8 mouse cellular contexts compared by ENCODE assay signal in genomic region chr13:34653391-34653790, GRCm38 (mm10). TPM values are rescaled to one million over a fixed set of nuclear protein-coding genes. Genes with fewer than 3 reads are reported as not detected.
DNase-seq lines count a peak whose midpoint lies in the region; ATAC-seq lines count a peak whose summit lies in the region.

Gene Pxdc1, minus strand, starts transcription at chr13:34653486.

- no peak for ATAC-seq in forebrain, embryonic 15.5 days (replicated peaks)
- no peak for ATAC-seq in hindbrain, embryonic 13.5 days (ENCODE audit: low FRiP score)
- ATAC-seq in limb, embryonic 12.5 days (ENCODE audit: insufficient number of reproducible peaks, insufficient read depth, low FRiP score, low TSS enrichment, low read depth) = no peak
- ATAC-seq in midbrain, embryonic 15.5 days (replicated peaks) = no peak
- no peak for ATAC-seq in CD4-positive, CD25-positive, alpha-beta regulatory T cell, adult 4 months

- H3K9me3 ChIP-seq in forebrain, embryonic 15.5 days = no peaks in the 10 kb centered on the region
- H3K9me3 ChIP-seq in hindbrain, embryonic 13.5 days = no peaks in the 10 kb centered on the region
- H3K9me3 ChIP-seq in limb, embryonic 12.5 days = no peaks in the 10 kb centered on the region
- H3K9me3 ChIP-seq in midbrain, embryonic 15.5 days = no peaks in the 10 kb centered on the region

- WGBS in forebrain, embryonic 15.5 days = 3% methylated on average over 9 of the region's 9 CpGs
- 6% methylated on average over 9 of the region's 9 CpGs for WGBS in hindbrain, embryonic 13.5 days
- 2% methylated on average over 9 of the region's 9 CpGs for WGBS in limb, embryonic 12.5 days
- WGBS in midbrain, embryonic 15.5 days = 3% methylated on average over 9 of the region's 9 CpGs

- peak within 1 kb of the TSS; percentile 48 for H3K4me3 ChIP-seq in forebrain, embryonic 15.5 days
- H3K4me3 ChIP-seq in hindbrain, embryonic 13.5 days = peak within 1 kb of the TSS; percentile 52
- peak within 1 kb of the TSS; percentile 62 for H3K4me3 ChIP-seq in limb, embryonic 12.5 days (replicated peaks)
- H3K4me3 ChIP-seq in midbrain, embryonic 15.5 days = peak within 1 kb of the TSS; percentile 57

- H3K27me3 ChIP-seq in forebrain, embryonic 15.5 days = peaks cover 23% of the 10 kb centered on the region; the same call in 1 of the 2 replicates
- H3K27me3 ChIP-seq in hindbrain, embryonic 13.5 days = peaks cover 76% of the 10 kb centered on the region
- peaks cover 52% of the 10 kb centered on the region for H3K27me3 ChIP-seq in limb, embryonic 12.5 days
- H3K27me3 ChIP-seq in midbrain, embryonic 15.5 days (replicated peaks) = peaks cover 53% of the 10 kb centered on the region

- peak within 1 kb of the TSS; percentile 91 for H3K4me2 ChIP-seq in forebrain, embryonic 15.5 days (replicated peaks)
- H3K4me2 ChIP-seq in hindbrain, embryonic 13.5 days = peak within 1 kb of the TSS; percentile 94
- H3K4me2 ChIP-seq in limb, embryonic 12.5 days = peak within 1 kb of the TSS; percentile 90
- peak within 1 kb of the TSS; percentile 95 for H3K4me2 ChIP-seq in midbrain, embryonic 15.5 days

- H3K27ac ChIP-seq in forebrain, embryonic 15.5 days (replicated peaks) = no peak within 1 kb of the TSS
- H3K27ac ChIP-seq in hindbrain, embryonic 13.5 days = peak within 1 kb of the TSS; percentile 35; the same call in 1 of the 2 replicates
- peak within 1 kb of the TSS; percentile 56; the same call in 1 of the 2 replicates for H3K27ac ChIP-seq in limb, embryonic 12.5 days
- H3K27ac ChIP-seq in midbrain, embryonic 15.5 days = peak within 1 kb of the TSS; percentile 39; the same call in 1 of the 2 replicates

- peak; percentile 31 for DNase-seq in ovary, postnatal 36 days (ENCODE audit: low spot score)
- DNase-seq in ovary, adult 18-20 months (ENCODE audit: low spot score) = no peak
- DNase-seq in cerebellum, postnatal 36 days = no peak

- H3K36me3 ChIP-seq in forebrain, embryonic 15.5 days = no peaks in the 10 kb centered on the region
- no peaks in the 10 kb centered on the region for H3K36me3 ChIP-seq in hindbrain, embryonic 13.5 days
- no peaks in the 10 kb centered on the region for H3K36me3 ChIP-seq in limb, embryonic 12.5 days
- H3K36me3 ChIP-seq in midbrain, embryonic 15.5 days (replicated peaks) = no peaks in the 10 kb centered on the region

- peak within 1 kb of the TSS; percentile 40 for H3K9ac ChIP-seq in forebrain, embryonic 15.5 days (replicated peaks)
- H3K9ac ChIP-seq in hindbrain, embryonic 13.5 days = peak within 1 kb of the TSS; percentile 73
- H3K9ac ChIP-seq in limb, embryonic 12.5 days (replicated peaks) = peak within 1 kb of the TSS; percentile 71
- H3K9ac ChIP-seq in midbrain, embryonic 15.5 days = peak within 1 kb of the TSS; percentile 41

- peaks cover 26% of the 10 kb centered on the region for H3K4me1 ChIP-seq in forebrain, embryonic 15.5 days
- peaks cover 26% of the 10 kb centered on the region for H3K4me1 ChIP-seq in hindbrain, embryonic 13.5 days (replicated peaks)
- peaks cover 17% of the 10 kb centered on the region for H3K4me1 ChIP-seq in limb, embryonic 12.5 days (replicated peaks)
- H3K4me1 ChIP-seq in midbrain, embryonic 15.5 days = peaks cover 24% of the 10 kb centered on the region

RNA-seq across cellular contexts. Expression of gene Pxdc1, which starts in this region (rescaled TPM):
- 5.9 and 7.8 TPM in 2 replicates for polyA plus RNA-seq in forebrain, embryonic 15.5 days (2015; fragmentation: Nextera tagmentation; extraction: Ambion mirVana)
- polyA plus RNA-seq in hindbrain, embryonic 13.5 days (2015; fragmentation: Nextera tagmentation; extraction: Ambion mirVana) = 8.3 and 8.9 TPM in 2 replicates
- polyA plus RNA-seq in limb, embryonic 12.5 days (2016; fragmentation: Nextera tagmentation; extraction: Ambion mirVana) = 5.9 and 8.6 TPM in 2 replicates
- 8.4 and 9.8 TPM in 2 replicates for polyA plus RNA-seq in midbrain, embryonic 15.5 days (2015; fragmentation: Nextera tagmentation; extraction: Ambion mirVana)
- under 1 TPM in 1 of 2 experiments, not detected in 1; 0.33 TPM for polyA plus RNA-seq in CD4-positive, CD25-positive, alpha-beta regulatory T cell, adult 4 months (2017; shearing (Covaris generic))
